Mouse (Mus musculus): Measurements from ENCODE around the gene Taar5.

DNA sequence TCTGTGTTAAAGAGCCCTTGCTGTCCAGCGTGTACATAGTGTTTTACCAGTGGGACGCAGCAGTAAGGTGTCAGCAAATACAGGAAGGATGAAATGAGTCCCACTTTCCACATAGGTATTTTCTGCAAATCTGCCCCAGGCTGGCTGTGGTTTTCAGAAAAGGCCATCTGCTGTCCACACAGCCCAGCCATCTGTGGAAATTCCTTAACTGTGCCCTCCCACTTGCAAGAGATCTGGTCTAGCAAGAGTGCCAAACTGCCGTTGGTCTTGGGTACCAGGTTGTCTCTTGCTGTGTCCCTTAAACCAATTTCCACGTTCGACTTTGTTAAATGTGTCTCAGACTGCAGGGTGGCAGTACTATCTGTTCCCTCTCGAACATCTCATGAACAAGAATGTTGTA lies 18.8 kb upstream of the Taar5 start:
- TF ChIP-seq CTCF (IDR thresholded peaks at IDR 0.05; ENCODE audit: low read depth) (no peak), EP300 (IDR thresholded peaks at IDR 0.05; ENCODE audit: low read depth) (no peak)

Data from liver, embryonic 14.5 days (tissue).